In the genomic region with DNA sequence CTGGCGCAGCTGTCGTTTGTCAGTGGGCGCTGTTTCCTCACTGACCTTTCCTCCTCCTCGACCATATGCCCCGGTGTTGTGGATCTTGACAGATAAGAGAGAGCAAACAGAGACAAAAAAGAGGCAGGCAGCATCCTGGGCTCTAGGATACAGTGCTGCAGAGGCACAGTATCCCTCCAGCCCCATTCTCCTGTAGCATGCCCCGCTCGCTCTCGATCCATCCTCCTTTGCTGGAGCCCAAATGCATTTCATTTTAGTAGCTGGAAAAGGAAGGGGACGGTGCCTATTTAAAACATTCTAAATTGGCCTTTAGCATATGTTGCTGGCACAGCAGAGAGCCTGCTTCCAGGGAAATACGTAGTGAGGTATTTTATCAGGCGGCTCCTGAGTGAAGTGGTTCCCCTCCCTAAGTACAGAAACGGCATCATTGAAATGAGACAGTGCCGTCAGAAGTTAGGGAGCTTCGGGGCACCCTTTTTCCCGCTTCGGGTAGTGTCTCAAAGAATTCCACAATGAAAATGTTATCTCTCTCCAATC, we compare ENCODE assay signal across 12 mouse cellular contexts.
A peak's percentile ranks its signal among the peaks of the same experiment; 100 is the strongest.
DNase-seq lines count a peak whose midpoint lies in the region; ATAC-seq and TF ChIP-seq lines count a peak whose summit lies in the region.
"Had no signal": no experiment of that assay in that cellular context is flagged by ENCODE, and none has a peak within 500 bp of the region (broad histone marks: within the 10 kb centered on the region; RNA-seq: fewer than 3 reads in every experiment).

No protein-coding gene starts in this region.

- no peak for DNase-seq in frontal cortex, postnatal 25 days (ENCODE audit: low spot score in 2 of 2)
- no peak for DNase-seq in intestine, embryonic 14.5 days (ENCODE audit: low spot score)
- peak; percentile 28 for DNase-seq in midbrain, embryonic 14.5 days
- DNase-seq in yolk sac, embryonic 10.5 days (ENCODE audit: low spot score): peak; percentile 13
- no peak for DNase-seq in layer of hippocampus, adult 11-12 months (ENCODE audit: low spot score)
- DNase-seq: adrenal gland, postnatal 25 days; kidney, postnatal 10 days; thymus, adult 18-20 months had no signal

- no peak for TF ChIP-seq CTCF in intestine, postnatal 0 days (IDR thresholded peaks at IDR 0.05; ENCODE audit: low read depth)

- H3K9ac ChIP-seq in intestine, embryonic 14.5 days (ENCODE audit: low read length): no peak overlapping the region
- H3K9ac ChIP-seq in intestine, postnatal 0 days (ENCODE audit: low read depth, low read length): no peak overlapping the region
- no peak overlapping the region for H3K9ac ChIP-seq in midbrain, embryonic 14.5 days (replicated peaks; ENCODE audit: low read length)
- no peak overlapping the region for H3K9ac ChIP-seq in midbrain, embryonic 16.5 days (ENCODE audit: low read depth, low read length)
- H3K9ac ChIP-seq: limb, embryonic 15.5 days had no signal

- peak; percentile 64 for ATAC-seq in frontal cortex, adult (ENCODE audit: low TSS enrichment)
- ATAC-seq in intestine, embryonic 14.5 days (replicated peaks; ENCODE audit: low FRiP score, low TSS enrichment, low read depth): no peak
- no peak for ATAC-seq in intestine, postnatal 0 days
- ATAC-seq in midbrain, embryonic 14.5 days (ENCODE audit: low FRiP score, low TSS enrichment): no peak
- ATAC-seq in midbrain, embryonic 16.5 days: no peak

- H3K36me3 ChIP-seq in intestine, embryonic 14.5 days (ENCODE audit: control insufficient read depth, insufficient read depth, low read length): no peaks in the 10 kb centered on the region
- no peaks in the 10 kb centered on the region for H3K36me3 ChIP-seq in intestine, postnatal 0 days (ENCODE audit: control insufficient read depth, insufficient read depth)
- no peaks in the 10 kb centered on the region for H3K36me3 ChIP-seq in midbrain, embryonic 14.5 days (ENCODE audit: control insufficient read depth, insufficient read depth, low read length)
- no peaks in the 10 kb centered on the region for H3K36me3 ChIP-seq in midbrain, embryonic 16.5 days (ENCODE audit: control insufficient read depth, insufficient read depth, low read length)
- H3K36me3 ChIP-seq: limb, embryonic 15.5 days had no signal

- no peaks in the 10 kb centered on the region for H3K9me3 ChIP-seq in intestine, embryonic 14.5 days (ENCODE audit: control insufficient read depth, low read length)
- H3K9me3 ChIP-seq in intestine, postnatal 0 days (ENCODE audit: control insufficient read depth): no peaks in the 10 kb centered on the region
- no peaks in the 10 kb centered on the region for H3K9me3 ChIP-seq in midbrain, embryonic 14.5 days (ENCODE audit: control insufficient read depth, low read length)
- no peaks in the 10 kb centered on the region for H3K9me3 ChIP-seq in midbrain, embryonic 16.5 days (replicated peaks; ENCODE audit: control insufficient read depth, low read length, poor library complexity, severe bottlenecking)
- H3K9me3 ChIP-seq: limb, embryonic 15.5 days had no signal

- no peaks in the 10 kb centered on the region for H3K27me3 ChIP-seq in intestine, embryonic 14.5 days (replicated peaks; ENCODE audit: control insufficient read depth, insufficient read depth, low read length)
- H3K27me3 ChIP-seq in intestine, postnatal 0 days (replicated peaks; ENCODE audit: control insufficient read depth, insufficient read depth, low read length): no peaks in the 10 kb centered on the region
- no peaks in the 10 kb centered on the region for H3K27me3 ChIP-seq in midbrain, embryonic 14.5 days (ENCODE audit: control insufficient read depth, insufficient read depth, low read length)
- no peaks in the 10 kb centered on the region for H3K27me3 ChIP-seq in midbrain, embryonic 16.5 days (ENCODE audit: control insufficient read depth, insufficient read depth, low read depth, low read length)
- H3K27me3 ChIP-seq: limb, embryonic 15.5 days had no signal

- peaks cover 30% of the 10 kb centered on the region for H3K4me1 ChIP-seq in intestine, embryonic 14.5 days (replicated peaks; ENCODE audit: control insufficient read depth, insufficient read depth, low read length)
- H3K4me1 ChIP-seq in intestine, postnatal 0 days (replicated peaks; ENCODE audit: control insufficient read depth, insufficient read depth, low read length): no peaks in the 10 kb centered on the region
- H3K4me1 ChIP-seq in midbrain, embryonic 14.5 days (ENCODE audit: control insufficient read depth, insufficient read depth, low read length): peaks cover 19% of the 10 kb centered on the region
- H3K4me1 ChIP-seq in midbrain, embryonic 16.5 days (ENCODE audit: control insufficient read depth, insufficient read depth, low read length): peaks cover 18% of the 10 kb centered on the region

- no peak overlapping the region for H3K4me3 ChIP-seq in intestine, embryonic 14.5 days (ENCODE audit: low read depth, low read length)
- H3K4me3 ChIP-seq in intestine, postnatal 0 days (ENCODE audit: low read depth, low read length): no peak overlapping the region
- H3K4me3 ChIP-seq in midbrain, embryonic 14.5 days (replicated peaks; ENCODE audit: low read depth, low read length): no peak overlapping the region
- no peak overlapping the region for H3K4me3 ChIP-seq in midbrain, embryonic 16.5 days (ENCODE audit: low read depth, low read length)
- H3K4me3 ChIP-seq: limb, embryonic 15.5 days had no signal

- peak overlapping the region; percentile 12; the same call in 1 of the 2 replicates for H3K4me2 ChIP-seq in intestine, embryonic 14.5 days (ENCODE audit: low read length)
- H3K4me2 ChIP-seq in intestine, postnatal 0 days (replicated peaks; ENCODE audit: low read depth): no peak overlapping the region
- no peak overlapping the region for H3K4me2 ChIP-seq in midbrain, embryonic 14.5 days (ENCODE audit: low read length)
- no peak overlapping the region for H3K4me2 ChIP-seq in midbrain, embryonic 16.5 days (ENCODE audit: low read length)
- H3K4me2 ChIP-seq: limb, embryonic 15.5 days had no signal

- no peak overlapping the region for H3K27ac ChIP-seq in intestine, embryonic 14.5 days (ENCODE audit: low read depth)
- no peak overlapping the region for H3K27ac ChIP-seq in intestine, postnatal 0 days (ENCODE audit: low read depth, low read length)
- H3K27ac ChIP-seq in midbrain, embryonic 14.5 days (replicated peaks; ENCODE audit: low read depth, low read length): 0 out of 2 replicates have a peak overlapping the region, but pooled peaks have one; percentile 15
- no peak overlapping the region for H3K27ac ChIP-seq in midbrain, embryonic 16.5 days (ENCODE audit: low read length)
- H3K27ac ChIP-seq: limb, embryonic 15.5 days had no signal

- 33% methylated on average over 16 of the region's 16 CpGs for WGBS in intestine, embryonic 14.5 days
- 34% methylated on average over 16 of the region's 16 CpGs for WGBS in intestine, postnatal 0 days
- 65% methylated on average over 16 of the region's 16 CpGs for WGBS in midbrain, embryonic 14.5 days
- WGBS in midbrain, embryonic 16.5 days: 59% methylated on average over 16 of the region's 16 CpGs

Comparison
In these comparisons a context has a peak if more than half of its experiments do, and no peak if none do; other contexts are left out.
1. DNase-seq: peak in midbrain, embryonic 14.5 days (single experiment) and yolk sac, embryonic 10.5 days (single experiment); none in frontal cortex, postnatal 25 days (0 of 2), intestine, embryonic 14.5 days (single experiment) and layer of hippocampus, adult 11-12 months (single experiment).